Mouse (Mus musculus) adrenal gland, adult 18-20 months (tissue): ENCODE results near the gene Pxmp2. TPM values are rescaled to one million over a fixed set of nuclear protein-coding genes. Genes with fewer than 3 reads are reported as not detected.

Experiments
- DNase-seq, 2 experiments: peaks; one replicate each; pipeline ENCODE4 v3.0.0; 2021 to 2022; ENCODE audit warnings: low spot score in 2 of 2
- long read RNA-seq, 2 experiments: library from polyadenylated mRNA; stranded (forward); transcript quantifications; one replicate each; pipeline ENCODE4 v2.0.0; 2021
- total RNA-seq, 2 experiments: library from RNA; stranded (reverse); gene quantifications; 1 replicate in 1 of 2; 2 replicates in 1 of 2; pipeline ENCODE4 v1.2.3; 2021

Pxmp2 gene
- 10 to 100 TPM; 10.4 to 14.3 TPM for total RNA-seq
- long read RNA-seq, experiment 1, partial matches to known transcripts: 0 of 4 reads
- long read RNA-seq, experiment 1, other reads (novel, unspliced or antisense): 0 of 4 reads
- long read RNA-seq, experiment 2, transcript Pxmp2-201 (5 exons, 1,041 nt): major isoform, 20 of 22 reads
- long read RNA-seq, experiment 2, partial matches to known transcripts: 1 of 22 reads
- long read RNA-seq, experiment 2, other reads (novel, unspliced or antisense): 1 of 22 reads

GRCm38 (mm10) chr5:110285770-110286445 is at the start of gene Pxmp2, which contains the start of gene Pole:
TSS of gene Pxmp2 (minus strand) at chr5:110286186.
TSS of gene Pole (plus strand) at chr5:110286306.
- DNase-seq: peak; percentile 85 to 89

GRCm38 (mm10) chr5:110330508-110330907 is 44.5 kb upstream of the Pxmp2 start:
- DNase-seq: no peak

GRCm38 (mm10) chr5:110313127-110313526 is 27.1 kb upstream of the Pxmp2 start:
- DNase-seq: no peak

GRCm38 (mm10) chr5:110308861-110309260 is 22.9 kb upstream of the Pxmp2 start:
- no peak for DNase-seq

- no peak for DNase-seq
Measured at GRCm38 (mm10) chr5:110300591-110300990, 14.6 kb upstream of the Pxmp2 start.

- no peak for DNase-seq
Measured at GRCm38 (mm10) chr5:110296637-110297036, 10.7 kb upstream of the Pxmp2 start.

- DNase-seq: no peak
Measured at GRCm38 (mm10) chr5:110291649-110292048, 5.7 kb upstream of the Pxmp2 start.

- no peak for DNase-seq
Measured at GRCm38 (mm10) chr5:110287084-110287475, 1.1 kb upstream of the Pxmp2 start.

- DNase-seq: no peak
Measured at GRCm38 (mm10) chr5:110286446-110287083, 579 bp upstream of the Pxmp2 start.

- no peak for DNase-seq
Measured at GRCm38 (mm10) chr5:110285156-110285555, 830 bp downstream of the Pxmp2 start.

GRCm38 (mm10) chr5:110284536-110284935 is 1.4 kb downstream of the Pxmp2 start:
- peak; percentile 48 to 55 for DNase-seq

- no peak for DNase-seq
Measured at GRCm38 (mm10) chr5:110281984-110282383, 4.0 kb downstream of the Pxmp2 start.

GRCm38 (mm10) chr5:110276910-110277309 is 9.1 kb downstream of the Pxmp2 start:
- no peak for DNase-seq

GRCm38 (mm10) chr5:110276391-110276790 is 9.6 kb downstream of the Pxmp2 start:
- no peak for DNase-seq

- no peak for DNase-seq
Measured at GRCm38 (mm10) chr5:110274846-110275245, 11.1 kb downstream of the Pxmp2 start.

GRCm38 (mm10) chr5:110274147-110274546 is 11.8 kb downstream of the Pxmp2 start:
- DNase-seq: no peak

GRCm38 (mm10) chr5:110270242-110270641 is 15.7 kb downstream of the Pxmp2 start:
- no peak for DNase-seq

GRCm38 (mm10) chr5:110269141-110270101 is 16.6 kb downstream of the Pxmp2 start, which contains the start of gene Pgam5:
TSS of gene Pgam5 (minus strand) at chr5:110269913.
- peak; percentile 87 to 92 for DNase-seq

GRCm38 (mm10) chr5:110266941-110267340 is 19.0 kb downstream of the Pxmp2 start:
- no peak for DNase-seq

GRCm38 (mm10) chr5:110244091-110244490 is 41.9 kb downstream of the Pxmp2 start:
- no peak for DNase-seq

GRCm38 (mm10) chr5:110232346-110232745 is 53.6 kb downstream of the Pxmp2 start:
- DNase-seq: no peak
